Mouse (Mus musculus) liver, adult 2 months (tissue): Measurements from ENCODE around the gene Slc6a18.

Experiments
- CTCF ChIP-seq: fragments of 200-500 bp; IDR thresholded peaks from 2 replicates; pipeline ENCODE4 v1.5.1; 2011; ENCODE audit warnings: low read depth, low read length, control low read depth
- POLR2A ChIP-seq: fragments of 200-500 bp; IDR thresholded peaks from 2 replicates; pipeline ENCODE4 v1.6.1; 2011; ENCODE audit warnings: low read length, control low read depth; ENCODE audit not compliant: insufficient read depth; ENCODE audit errors: extremely low read depth

- TF ChIP-seq CTCF (no peak), POLR2A (no peak)
These were observed 35.4 kb upstream of the Slc6a18 start for GRCm38 (mm10) chr13:73713204-73713603.
